Mouse (Mus musculus): ENCODE data around the gene Utrn.

DNA sequence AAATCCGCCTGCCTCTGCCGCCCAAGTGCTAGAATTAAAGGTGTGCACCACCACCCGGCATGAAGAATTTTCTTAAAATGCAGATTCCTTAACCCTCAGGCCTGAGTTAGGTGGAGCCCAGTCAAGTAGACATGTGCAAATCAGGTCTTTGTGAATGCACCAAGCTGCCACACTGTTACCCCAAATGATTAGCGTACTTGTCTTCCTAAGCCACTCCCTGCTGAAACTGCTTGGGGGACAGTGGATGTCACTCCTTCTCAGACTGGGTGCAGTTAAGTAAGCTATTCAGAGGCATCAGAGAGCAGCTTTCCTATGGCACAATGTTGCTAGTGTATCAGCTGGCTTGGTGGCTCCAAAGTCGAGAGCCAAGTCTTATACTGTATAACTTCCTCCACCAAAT lies 83.9 kb downstream of the Utrn start:
- TF ChIP-seq CTCF (IDR thresholded peaks at IDR 0.05; ENCODE audit: extremely low read depth, insufficient read depth, low read length): no peak
- TF ChIP-seq POLR2A (IDR thresholded peaks at IDR 0.05; ENCODE audit: extremely low read depth, insufficient read depth, low read length): no peak

Data from cortical plate, adult 2 months (tissue).